Mouse (Mus musculus): ENCODE measurements around the gene Slc20a1.

The Slc20a1 gene

DNA sequence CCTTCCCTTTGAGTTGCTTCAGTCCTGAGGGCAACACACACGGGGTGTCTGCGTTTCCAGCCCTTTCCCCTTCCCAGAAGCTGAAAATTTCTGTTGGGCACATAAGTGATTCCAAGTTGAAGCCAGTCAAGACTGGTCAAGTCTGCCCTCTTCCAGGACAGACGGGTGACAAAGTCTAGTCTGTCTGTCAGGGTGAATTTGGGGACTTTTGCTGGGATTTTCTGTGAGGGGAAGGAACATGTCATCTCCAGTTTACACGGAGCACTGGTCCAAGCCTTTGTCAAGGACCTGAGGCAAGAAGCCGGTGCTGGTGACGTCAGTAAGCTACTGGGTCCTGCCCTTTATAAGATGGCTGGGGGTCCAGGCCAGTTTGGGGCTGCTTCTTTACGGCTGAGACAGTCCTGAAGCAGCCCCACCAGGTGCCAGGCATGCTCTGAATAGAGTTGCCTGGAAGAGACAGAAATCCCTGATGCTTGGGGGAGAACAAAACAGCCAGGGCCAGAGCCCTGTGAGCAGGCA, 28.5 kb downstream of the Slc20a1 start:
- DNase-seq (ENCODE audit: low read depth): no peak

DNA sequence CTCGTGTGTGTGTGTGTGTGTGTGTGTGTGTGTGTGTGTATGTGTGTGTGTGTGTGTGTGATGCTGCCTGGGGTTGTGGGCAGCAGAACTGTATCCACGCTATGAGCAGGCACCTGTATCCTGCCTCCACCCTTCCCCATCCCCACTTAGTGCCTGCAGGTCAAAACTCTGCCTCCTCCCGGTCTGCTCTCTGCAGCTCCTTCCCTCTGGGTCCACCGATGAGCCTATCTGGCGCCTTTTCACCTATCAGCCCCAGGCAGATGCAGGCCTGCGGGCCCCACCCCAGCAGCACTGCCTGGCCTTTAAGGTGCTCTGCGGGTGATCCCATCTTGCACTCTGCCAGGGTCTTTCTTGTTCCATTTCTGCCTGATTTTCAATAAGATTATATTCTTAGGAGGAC, 29.1 kb downstream of the Slc20a1 start:
- DNase-seq (ENCODE audit: low read depth): peak; percentile 81

DNA sequence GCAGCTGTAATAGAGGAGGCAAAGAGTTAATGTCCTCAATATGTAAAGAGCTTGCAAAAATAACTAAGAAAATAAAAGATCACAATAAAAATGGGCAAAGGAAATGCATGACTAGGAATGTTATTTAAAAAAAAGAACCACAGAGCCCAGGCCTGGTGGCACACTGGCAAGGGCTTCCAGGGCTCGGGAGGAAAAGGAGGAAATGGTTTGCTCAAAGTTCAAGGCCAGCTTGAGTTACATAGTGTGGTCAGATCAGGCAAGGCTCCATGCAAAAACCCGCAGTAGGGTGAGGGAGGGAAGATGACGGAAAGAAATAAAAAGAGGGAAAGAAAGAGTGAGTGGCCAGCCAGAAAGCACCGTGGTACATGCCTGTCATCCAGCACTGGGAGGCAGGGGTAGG, 30.0 kb downstream of the Slc20a1 start:
- no peak for DNase-seq (ENCODE audit: low read depth)

DNA sequence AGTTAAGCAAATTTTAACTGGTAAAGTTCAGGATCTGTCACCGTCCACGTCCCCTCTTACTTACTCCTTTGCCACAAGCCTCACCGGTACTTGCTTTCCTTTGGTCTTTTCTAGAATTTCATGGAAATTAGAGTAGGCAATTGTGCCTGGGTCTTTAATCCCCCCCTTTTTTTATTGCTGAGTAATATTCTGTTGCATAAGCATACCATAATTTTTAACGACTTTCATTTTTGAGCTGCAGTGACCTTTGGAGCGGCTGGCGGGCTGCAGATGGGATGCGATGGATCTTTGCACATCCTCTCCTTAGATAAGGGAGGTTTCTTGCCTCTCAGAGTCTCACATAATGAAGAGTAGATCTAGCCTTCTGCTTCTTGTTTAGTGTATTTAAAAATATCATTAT, 30.8 kb downstream of the Slc20a1 start:
- no peak for DNase-seq (ENCODE audit: low read depth)

DNA sequence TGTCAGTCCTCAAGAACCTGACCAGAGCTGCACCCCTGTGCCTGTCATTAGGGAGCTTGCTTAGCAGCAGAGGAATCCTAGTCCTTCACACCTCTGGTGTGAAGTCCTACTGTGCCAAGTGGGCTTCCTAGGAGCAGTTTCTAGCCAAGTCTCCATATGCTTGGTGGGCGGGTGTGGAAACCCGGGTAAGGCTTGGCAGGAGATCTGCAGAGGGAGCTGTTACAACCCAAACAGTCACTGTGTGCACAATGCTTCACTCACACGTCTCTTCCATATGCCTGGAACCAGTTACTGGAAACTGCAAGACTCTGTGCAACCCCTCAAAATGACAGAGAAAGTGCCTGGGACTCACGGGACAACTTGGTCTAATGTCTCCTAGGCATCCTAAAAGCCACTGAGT, 33.5 kb downstream of the Slc20a1 start:
- DNase-seq (ENCODE audit: low read depth): no peak

DNA sequence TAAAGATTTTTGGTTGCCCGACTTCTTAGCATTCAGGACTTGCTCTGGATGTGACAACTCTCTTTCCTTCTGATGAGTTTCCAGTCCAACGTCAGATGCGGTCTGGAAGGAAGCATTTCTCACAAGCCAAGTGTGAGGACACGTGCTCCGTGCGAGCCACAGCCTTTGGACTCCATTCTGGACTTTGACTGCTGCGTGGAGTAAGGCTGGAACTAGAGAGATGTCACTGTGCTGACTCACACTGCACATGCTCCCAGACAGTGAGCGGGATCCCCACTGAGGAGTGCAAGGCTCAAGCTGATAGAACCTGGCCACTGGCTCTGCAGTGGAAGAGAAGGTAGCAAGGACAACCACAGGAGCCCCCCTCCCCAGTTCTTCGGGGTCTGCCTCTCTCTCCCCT, 33.9 kb downstream of the Slc20a1 start:
- no peak for DNase-seq (ENCODE audit: low read depth)

DNA sequence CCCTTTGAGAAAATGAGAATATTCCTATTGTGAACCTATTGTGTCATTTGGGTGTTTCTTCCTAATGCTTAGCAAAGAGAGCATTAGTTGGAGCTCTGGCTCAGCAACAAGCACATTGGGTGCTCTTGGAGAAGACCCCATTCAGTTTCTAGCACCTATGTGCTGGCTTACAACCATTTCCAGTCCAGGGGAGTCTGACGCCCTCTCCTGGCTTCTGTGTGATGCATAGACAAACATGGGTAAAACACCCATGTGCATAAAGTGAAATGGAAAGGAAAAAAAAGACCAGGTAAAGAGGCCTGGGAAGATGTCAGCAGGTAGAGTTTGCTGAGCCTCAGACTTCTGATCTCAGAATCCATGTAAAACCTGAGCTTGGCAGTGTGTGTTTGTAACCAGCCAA, 34.7 kb downstream of the Slc20a1 start:
- no peak for DNase-seq (ENCODE audit: low read depth)

DNA sequence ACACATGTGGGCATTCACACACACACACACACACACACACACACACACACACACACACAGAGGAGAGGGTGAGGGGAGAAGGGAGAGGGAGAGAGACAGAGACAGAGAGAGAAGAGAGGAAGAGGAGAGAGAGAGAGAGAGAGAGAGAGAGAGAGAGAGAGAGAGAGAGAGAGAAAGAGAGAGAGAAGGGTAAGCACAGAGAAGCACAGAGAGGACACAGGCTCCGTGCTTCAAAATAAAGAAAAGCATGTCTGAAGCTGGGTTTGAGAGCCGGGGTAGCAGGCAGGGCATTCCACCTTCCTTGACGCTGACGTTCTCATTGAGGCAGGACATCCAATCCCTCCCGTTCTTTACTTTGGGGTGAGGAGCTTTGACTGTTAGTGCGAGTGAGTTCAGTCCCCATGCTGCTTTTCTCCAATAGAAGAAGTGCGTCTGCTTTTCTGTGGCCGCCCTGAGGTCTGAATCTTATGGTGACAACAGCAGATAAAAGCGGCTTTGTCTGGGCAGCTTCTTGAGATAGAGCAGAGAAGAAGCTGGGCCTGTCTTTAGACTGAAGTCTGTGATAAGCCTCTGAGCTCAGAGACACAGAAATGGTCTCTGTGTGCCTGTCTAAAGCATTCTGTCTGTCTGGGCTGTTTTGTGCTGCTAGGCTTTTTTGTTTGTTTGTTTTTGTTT, 35.4 kb downstream of the Slc20a1 start:
- DNase-seq (ENCODE audit: low read depth): peak; percentile 65

DNA sequence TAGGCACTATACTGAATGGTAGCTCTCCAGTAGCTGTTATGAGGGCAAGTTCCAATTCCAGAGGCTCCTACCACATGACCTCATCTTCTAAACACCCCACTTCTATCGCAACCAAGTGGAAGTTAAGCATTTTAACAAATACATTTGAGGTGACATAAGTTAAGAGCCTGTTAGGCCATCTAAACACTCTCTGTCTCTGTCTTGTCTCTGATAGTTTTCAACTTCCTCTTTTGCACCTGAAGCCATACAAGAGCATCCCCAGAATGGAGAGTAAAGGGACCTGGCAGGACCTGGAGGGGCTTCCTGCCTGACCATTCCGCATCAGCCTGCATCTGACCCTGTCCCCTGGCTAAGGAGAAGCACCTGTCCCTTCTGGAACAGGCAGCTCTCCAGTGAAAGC, 36.2 kb downstream of the Slc20a1 start:
- DNase-seq (ENCODE audit: low read depth): no peak

DNA sequence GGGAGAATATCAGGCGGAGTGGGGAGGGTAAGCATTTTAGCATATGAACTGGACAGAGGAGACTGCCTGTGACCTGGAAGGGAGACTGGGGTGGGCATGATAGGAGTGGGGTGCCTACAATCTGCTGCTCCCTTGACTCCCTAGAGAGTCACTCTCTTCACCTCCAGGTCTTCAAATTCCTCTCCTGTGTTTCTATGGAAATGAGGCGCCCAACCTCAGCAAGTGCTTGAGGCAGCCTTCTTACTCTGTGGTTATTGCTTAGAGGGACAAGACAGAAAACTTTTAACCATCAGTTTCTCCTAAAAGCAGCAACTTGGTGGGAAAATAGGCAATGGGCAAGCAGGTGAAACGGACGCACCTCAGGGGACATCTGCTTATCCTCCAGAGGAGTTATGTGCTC, 38.0 kb downstream of the Slc20a1 start:
- no peak for DNase-seq (ENCODE audit: low read depth)

DNA sequence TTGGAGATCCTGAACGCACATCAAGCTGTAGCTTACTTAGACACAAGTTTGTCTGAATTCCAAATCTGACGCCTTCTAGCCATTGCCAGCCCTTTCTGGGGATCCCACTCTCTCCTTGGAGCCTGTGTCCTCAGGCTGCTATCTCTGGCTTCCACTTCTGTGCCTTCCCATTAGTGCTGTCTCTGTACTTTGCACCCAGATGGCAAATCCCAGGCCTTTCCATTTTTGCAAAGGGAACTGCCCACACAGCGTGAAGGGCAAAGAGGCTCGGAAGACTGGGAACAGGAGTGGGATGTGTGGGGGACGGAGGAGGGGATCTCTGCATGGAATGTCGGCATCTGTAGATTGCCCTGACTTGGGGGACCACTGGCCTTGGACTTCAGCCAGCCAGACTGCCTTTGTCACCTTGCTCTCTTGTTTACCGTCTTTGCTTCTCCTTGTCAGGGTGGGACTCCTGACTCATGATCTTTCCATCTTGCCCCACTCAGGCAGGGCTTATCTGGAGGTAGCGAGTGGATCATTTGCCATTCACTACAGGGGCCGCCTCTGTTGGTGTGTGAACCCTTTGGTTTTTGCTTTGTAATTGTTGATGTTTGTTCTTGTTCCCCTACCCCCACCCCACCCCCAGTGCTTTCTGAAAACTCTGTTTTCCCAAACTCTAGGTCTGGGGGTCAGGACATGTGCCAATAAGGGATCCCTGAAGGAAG, 42.3 kb downstream of the Slc20a1 start:
- DNase-seq (ENCODE audit: low read depth): no peak

DNA sequence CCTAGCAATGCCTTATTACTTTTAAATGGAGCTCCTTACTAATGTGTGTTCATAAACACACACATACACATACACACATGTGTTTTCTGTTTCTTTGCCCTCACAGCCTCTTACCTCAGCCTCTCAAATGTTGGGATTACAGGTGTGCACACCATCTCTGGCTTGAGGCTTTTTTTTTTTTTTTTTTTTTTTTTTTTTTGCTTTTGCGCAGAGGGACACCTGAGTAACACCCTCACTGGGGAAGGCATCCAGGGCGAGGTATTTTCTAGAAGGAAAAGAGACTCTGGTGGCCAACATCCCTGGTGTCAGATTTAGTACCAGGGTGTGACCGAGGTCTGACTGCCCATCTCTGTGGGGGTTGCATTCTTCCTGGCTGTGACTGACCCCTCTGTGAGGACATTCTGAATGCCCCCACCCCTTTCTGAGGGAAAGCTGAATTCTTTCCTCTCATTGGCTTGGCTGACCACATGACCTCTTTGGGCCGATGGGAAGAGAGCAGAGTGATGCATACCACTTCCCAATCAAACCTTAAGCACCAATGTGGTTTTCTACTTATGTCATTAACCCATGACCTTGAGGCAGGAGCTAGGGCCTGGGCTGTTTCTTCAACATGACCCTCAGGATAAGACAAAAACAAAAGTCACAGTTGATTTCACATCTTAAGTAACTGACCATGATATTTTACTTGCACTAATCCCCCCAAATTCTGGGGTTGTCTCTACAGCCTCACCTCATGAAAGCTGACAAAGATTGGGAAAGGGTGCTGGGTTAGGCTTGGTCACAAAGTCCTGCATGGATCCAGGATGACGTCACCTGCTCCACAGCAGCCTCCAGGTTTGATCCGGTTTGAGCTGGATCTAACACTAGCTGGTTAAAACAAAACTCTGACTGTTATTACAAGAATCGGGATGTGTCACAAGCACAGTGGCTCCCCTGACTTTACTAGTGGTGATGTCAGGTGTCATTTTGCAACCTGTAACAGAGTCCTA, 43.6 kb downstream of the Slc20a1 start:
- no peak for DNase-seq (ENCODE audit: low read depth)

DNA sequence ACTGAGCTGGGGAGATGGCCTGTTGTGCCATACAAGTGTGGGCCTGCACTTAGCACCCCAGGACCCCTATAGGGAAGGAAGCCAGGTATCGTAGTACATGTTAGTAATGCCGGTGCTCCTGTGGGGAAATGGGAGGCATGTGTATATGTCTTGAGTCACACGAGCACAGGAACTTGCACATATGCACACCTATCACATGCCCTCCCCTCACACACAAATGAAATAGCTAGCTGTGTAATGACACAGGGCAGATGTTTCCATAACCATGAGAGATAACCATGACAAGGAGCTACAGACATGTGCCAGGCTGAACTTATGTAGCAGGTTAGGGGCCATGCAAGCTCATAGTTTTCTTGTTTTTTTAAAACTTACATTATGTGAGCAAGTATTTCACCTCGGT, 44.4 kb downstream of the Slc20a1 start:
- DNase-seq (ENCODE audit: low read depth): no peak

DNA sequence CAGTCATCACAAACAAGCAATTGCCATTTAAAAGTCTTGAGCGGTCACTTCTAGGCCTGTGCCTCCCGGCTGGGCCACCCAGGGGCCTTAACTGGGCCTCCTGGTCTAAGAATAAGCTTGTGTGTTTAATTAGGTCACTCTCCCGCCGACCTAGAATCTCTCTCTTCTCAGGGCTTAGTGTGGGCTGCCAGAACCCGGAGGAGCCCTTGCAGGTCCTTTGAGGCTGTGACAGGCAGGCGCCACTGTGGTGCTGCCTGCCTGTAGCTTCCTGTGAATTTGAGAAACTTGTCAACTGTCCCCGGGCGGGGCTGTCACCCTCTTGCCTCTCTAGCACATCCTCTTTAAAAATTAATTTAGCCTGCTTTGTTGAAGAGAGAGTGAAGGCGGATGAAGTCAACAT, 45.2 kb downstream of the Slc20a1 start:
- DNase-seq (ENCODE audit: low read depth): no peak

DNA sequence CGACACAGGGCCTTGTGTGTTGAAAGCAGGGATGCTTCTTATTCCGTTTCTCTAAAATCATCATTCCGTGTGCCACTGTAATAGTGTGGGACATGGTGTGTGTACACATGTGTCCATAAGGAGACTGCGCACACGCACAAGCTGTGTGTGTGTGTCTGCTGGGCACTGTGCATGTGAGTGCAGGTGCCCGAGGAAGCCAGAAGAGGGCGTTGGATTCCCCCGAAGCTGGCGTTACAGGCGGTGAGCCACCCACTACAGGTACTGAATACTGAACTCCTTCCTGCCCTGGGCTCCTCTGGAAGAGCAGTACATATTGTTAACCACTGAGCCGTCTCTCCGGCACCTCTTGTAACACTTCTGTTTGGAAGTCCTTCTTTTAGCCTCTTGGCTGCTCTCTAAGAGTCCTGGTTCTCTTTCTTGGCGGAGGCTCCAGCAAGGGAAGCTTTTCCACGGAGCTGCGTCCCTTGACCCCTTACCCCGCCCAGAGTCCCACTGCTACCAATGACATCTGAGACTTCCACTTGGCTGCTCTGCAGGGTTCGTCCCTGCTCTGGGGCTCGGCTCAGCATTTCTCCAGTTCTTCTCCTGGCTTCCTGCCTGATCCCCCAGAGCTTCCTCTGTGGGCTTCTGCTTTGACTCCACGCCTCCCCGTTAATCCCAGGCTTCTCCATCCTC, 46.0 kb downstream of the Slc20a1 start:
- no peak for DNase-seq (ENCODE audit: low read depth)

DNA sequence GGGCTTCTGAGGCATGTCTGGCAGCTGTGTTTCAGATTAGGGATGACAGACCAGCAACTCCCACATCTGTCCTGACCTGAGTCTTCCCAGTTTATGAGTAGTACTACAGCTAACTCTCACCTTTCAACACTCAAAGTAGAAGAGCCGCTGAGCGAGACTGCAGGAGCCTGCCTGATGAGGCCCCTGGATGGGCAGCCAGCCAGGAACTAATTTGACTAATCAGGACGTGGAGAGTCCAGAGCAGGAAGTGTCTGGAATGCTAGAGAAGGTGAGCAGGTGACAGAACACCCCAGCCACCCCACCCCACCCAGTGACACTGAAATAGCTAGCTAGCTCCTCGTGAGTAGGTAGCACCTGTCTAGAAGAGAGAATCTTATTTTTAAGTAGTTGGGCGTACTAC, 47.1 kb downstream of the Slc20a1 start:
- DNase-seq (ENCODE audit: low read depth): no peak

DNA sequence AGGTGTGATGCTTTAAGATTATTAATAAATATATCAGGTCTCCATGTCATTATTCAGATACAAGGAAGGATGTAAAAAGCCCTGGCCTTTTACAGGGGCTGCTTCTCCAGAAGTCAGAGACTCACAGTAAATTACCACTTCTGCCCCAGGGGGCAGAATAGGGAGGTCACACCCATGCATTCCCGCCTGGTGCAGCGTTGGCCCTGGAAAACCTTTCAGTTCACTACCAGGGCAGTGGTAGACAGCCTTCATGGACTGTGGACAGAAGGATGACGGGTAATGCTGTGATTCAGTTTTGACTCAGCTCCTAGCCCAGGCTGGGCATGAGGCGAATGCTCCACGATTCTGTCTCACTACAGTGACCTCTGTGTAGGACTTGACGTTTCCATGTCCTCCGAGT, 47.9 kb downstream of the Slc20a1 start:
- DNase-seq (ENCODE audit: low read depth): no peak

DNA sequence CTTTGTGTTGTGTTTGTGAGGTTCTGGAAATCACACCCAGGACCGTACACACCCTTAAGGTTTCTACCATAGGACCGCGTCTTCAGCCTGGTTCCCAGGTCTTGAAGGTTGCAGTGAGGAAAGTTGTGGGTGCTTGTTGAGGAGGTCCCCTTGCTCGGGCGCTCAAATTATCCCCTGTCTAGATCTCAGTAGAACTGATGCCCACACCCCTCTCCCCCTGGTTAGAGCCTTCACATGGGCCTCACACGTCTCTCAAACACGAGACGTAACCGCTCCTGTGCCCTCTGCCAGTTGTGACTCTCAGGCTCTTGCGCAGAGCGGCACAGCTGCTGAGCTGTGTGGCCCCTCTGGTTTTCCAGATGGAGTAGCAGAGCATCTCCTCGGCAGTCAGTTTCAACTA, 48.4 kb downstream of the Slc20a1 start:
- no peak for DNase-seq (ENCODE audit: low read depth)

DNA sequence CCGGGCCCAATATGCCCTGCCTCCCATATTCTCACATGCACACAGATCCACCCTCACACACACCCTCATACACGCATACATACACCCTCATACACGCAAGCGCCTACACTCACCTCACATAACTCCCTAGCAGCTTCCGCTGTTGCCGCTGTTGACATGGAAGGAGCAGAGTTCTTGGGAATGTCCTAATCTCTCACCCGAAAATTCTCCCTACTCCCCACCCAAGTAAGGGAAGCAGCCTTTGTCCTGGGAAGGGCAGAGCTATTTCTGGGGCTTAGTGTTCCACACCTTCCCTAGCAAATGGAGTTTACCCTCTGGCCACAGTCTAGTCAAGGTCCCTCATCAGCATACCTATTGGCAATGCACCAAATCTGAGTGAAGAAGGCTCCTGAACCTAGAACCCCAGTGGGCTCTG, 49.1 kb downstream of the Slc20a1 start:
- DNase-seq (ENCODE audit: low read depth): no peak

DNA sequence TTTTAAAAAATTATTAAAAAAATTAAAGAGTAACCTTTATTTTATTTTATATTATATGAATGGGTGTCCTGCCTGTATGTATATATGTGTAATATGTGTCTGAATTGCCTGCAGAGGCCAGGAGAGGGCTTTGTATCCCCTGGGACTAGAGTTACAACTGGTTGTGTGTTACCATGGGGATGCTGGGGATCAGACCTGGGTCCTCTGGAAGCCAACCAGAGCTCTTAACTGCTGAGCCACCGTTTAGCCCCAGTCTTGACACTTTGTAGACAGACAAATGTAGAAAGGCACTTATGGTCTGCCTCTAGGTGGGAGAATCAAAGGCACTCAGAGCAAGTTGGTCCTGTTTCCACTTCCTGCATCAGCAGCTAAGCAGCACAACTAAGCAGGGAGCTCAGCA, 50.8 kb downstream of the Slc20a1 start:
- DNase-seq (ENCODE audit: low read depth): no peak

DNA sequence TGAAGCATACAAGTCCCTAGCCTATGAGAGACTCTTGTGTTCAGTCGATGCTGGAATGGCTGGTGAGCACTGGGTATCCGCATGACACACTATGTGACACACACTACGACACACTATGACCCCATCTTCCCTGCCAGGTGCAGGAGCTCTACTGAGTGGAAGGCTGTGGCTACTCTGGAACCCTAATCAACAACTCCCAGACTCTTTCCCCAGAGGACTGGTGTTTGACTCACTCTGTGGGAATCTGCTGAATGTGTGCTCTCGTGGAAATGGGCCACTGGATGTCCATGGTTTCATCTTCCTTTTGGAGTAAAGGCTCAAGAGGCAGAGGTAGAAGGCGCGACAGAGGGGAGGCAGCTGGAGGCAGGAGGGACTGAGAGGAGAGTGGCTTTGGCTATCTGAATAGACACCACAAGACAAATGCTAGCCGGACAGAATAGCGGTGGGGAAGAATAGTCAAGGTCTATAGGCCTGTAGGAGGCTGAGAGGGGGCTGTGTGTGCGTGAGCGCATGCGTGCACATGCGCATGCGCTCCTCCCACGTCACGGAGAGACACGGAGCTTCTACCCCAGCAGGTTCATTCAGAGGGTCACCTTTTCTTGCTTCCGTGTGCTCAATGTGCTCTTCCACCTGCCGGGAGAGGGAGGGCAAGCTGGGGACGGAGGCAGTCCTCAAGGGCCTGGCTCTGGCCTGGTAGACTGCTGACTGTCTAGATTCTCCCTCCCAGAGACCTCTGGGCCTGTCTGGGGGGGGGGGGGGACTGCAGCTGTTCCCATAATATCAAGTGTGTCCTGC, 54.5 kb downstream of the Slc20a1 start:
- DNase-seq (ENCODE audit: low read depth): no peak

All from c-Kit-positive CD71-positive TER-119-negative erythroid progenitor cells, embryonic 14.5 days (primary cell).